Mouse (Mus musculus) embryonic stem cell, embryonic (primary cell): ENCODE measurements around the gene Sri.

Experiments used
- CTCF ChIA-PET, 4 experiments: fragments of 300-600 bp in 2 of 4; fragments of 350-600 bp in 2 of 4; sonication (Branson Sonifier 250); formaldehyde crosslinking; loops; one replicate each; lab custom pipeline; 2022; ENCODE audit warnings: inconsistent platforms in 2 of 4; lab: Charles Lee
- POLR2A ChIA-PET, 4 experiments: fragments of 300-600 bp in 2 of 4; fragments of 350-600 bp in 2 of 4; sonication (Branson Sonifier 250); formaldehyde crosslinking; loops; one replicate each; lab custom pipeline; 2022; ENCODE audit warnings: antibody characterized with exemption in 4 of 4, inconsistent platforms in 1 of 4; lab: Charles Lee

Sri gene

DNA sequence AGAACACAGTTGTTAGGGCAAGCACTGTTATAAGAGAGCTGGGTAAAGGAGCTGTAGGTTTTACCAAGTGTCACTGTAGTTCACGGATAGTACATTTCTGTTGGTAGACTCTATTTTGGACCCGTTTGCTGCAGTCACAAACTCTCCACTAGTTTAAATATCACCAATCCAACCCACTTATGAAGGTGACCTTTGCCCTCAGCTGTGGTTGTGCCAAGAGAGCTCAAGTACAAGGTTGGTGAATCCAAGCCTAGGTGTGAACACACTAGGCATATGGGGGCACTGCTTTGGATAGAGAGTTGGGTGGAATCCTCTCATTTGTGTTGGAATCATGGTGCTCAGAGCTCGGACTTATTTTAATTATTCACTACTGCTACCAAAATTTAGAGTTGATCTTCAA, 39.8 kb downstream of the Sri start:
- POLR2A ChIA-PET, result no interaction called here
- CTCF ChIA-PET, result no interaction called here

DNA sequence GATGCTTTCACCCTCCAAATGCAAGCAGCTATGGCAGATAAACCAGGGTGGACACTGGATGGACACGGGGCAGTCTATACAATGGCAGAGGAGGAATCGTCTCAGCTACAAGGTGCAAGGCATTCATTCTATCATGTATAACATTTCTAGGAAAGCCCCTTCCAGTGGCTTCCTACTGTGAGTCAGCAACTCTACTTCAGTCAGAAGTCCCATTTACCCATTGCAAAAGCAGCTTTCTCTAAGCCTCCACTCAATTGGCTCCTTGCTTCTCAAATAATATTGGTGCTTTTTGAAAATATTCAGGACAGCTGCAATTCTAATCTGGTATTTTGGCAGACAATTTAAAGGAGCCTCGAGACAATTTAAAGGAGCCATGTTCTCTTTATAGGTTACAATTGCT, 42.3 kb downstream of the Sri start:
- POLR2A ChIA-PET, result no interaction called here
- CTCF ChIA-PET, result no interaction called here

DNA sequence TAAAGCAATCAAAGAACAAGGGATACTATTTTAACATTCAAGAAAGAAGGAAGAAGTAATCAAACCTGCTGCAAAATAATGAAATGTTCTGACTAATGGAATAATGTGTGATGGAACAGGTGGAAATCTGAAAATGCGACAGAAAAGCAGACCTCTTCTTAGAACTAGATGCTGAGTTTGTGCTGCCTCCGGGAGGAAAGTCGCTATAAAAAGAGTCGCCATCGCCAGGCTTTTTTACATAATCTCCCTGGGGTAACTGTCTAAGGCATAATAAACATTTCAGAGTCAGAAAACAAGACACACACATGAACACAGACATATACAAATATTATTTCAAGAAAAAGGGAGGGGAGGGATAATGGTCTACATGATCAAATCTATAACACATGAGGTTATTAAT, 49.0 kb downstream of the Sri start:
- CTCF ChIA-PET, result no interaction called here
- POLR2A ChIA-PET, result no interaction called here

GRCm38 (mm10) chr5:8095689-8096088, 49.8 kb downstream of the Sri start:
- POLR2A ChIA-PET, result no interaction called here
- CTCF ChIA-PET, result no interaction called here

DNA sequence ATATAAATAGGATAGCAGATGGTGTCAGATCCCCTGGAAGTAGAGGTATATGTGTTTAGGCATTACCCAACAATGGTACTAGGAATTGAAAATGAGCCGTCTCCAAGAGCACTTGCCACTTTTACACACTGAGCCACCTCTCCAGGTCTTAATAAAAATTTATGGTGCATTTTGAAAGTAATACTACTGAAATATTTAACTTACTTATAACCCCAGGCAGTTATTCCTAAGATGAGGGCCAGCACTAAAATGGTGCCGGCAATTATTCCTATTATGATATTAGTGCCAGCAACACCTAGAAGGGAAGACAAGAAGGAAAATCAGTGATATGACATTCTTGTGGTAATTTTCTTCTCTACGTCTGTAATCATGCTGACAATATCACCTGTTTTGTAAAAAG, 65.8 kb downstream of the Sri start:
- CTCF ChIA-PET, result no interaction called here
- POLR2A ChIA-PET, result no interaction called here

DNA sequence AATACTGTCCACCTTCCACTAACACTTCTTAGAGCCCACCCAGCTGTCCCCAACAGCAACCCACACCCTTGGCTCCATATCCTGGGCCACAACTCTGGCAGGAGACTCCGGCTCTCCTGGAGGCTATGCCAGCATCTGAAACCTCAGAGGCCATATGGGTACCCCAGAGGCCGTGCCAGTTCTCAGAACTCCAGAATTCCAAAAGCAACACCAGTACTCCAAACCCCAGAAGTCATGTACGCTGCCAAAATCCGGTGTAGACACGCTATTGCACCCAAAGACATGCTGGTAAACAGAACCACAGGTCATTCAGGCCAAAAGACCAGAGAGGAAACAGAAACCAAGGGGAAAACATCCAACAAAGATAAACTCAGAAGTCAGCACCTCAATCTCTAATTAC, 66.4 kb downstream of the Sri start:
- POLR2A ChIA-PET, result no interaction called here

GRCm38 (mm10) chr5:8116561-8117168, 70.8 kb downstream of the Sri start:
- ChIA-PET POLR2A (no interaction called here), CTCF (no interaction called here)

More for the DNA sequence above, 66.4 kb downstream of the Sri start:
- CTCF ChIA-PET, result no interaction called here
